Mouse (Mus musculus): ENCODE results near the gene Bcl2l13. TPM values are rescaled to one million over a fixed set of nuclear protein-coding genes. Genes with fewer than 3 reads are reported as not detected.
"Not testable (repeated sequence)": the region's sequence is repeated elsewhere in the genome, so short reads cannot be mapped to it uniquely, and the experiment has no call there.

Bcl2l13 gene
- polyA plus RNA-seq, 1 experiment from 2014 or later = 33.1 TPM

GRCm38 (mm10) chr6:120924791-120925321 is 88.8 kb downstream of the Bcl2l13 start:
- H3K27ac ChIP-seq (replicated peaks; ENCODE audit: low read depth, low read length); H3K27me3 ChIP-seq (ENCODE audit: control insufficient read depth, insufficient read depth, low read length); H3K36me3 ChIP-seq (ENCODE audit: control insufficient read depth, insufficient read depth, low read length); H3K4me1 ChIP-seq (ENCODE audit: control insufficient read depth, insufficient read depth, low read length); H3K4me2 ChIP-seq (ENCODE audit: low read length); H3K9ac ChIP-seq (replicated peaks; ENCODE audit: low read length); DNase-seq; H3K4me3 ChIP-seq (replicated peaks; ENCODE audit: low read depth, low read length); ATAC-seq (ENCODE audit: low FRiP score, low TSS enrichment); H3K9me3 ChIP-seq (ENCODE audit: control insufficient read depth, low read length): not testable (repeated sequence)
- WGBS = 84% methylated on average over 2 of the region's 2 CpGs

- Histone ChIP-seq H3K4me2 (ENCODE audit: low read length) (no peak overlapping the region), H3K27ac (replicated peaks; ENCODE audit: low read depth, low read length) (no peak overlapping the region), H3K9ac (replicated peaks; ENCODE audit: low read length) (no peak overlapping the region), H3K4me1 (ENCODE audit: control insufficient read depth, insufficient read depth, low read length) (no peaks in the 10 kb centered on the region), H3K9me3 (ENCODE audit: control insufficient read depth, low read length) (no peaks in the 10 kb centered on the region), H3K27me3 (ENCODE audit: control insufficient read depth, insufficient read depth, low read length) (no peaks in the 10 kb centered on the region), H3K36me3 (ENCODE audit: control insufficient read depth, insufficient read depth, low read length) (peaks cover 13% of the 10 kb centered on the region), H3K4me3 (replicated peaks; ENCODE audit: low read depth, low read length) (no peak overlapping the region)
- ATAC-seq (ENCODE audit: low FRiP score, low TSS enrichment) (no peak), DNase-seq (no peak)
- WGBS = 64% methylated on average over 2 of the region's 2 CpGs
These were observed 90.9 kb downstream of the Bcl2l13 start for GRCm38 (mm10) chr6:120926880-120927279.

DNA sequence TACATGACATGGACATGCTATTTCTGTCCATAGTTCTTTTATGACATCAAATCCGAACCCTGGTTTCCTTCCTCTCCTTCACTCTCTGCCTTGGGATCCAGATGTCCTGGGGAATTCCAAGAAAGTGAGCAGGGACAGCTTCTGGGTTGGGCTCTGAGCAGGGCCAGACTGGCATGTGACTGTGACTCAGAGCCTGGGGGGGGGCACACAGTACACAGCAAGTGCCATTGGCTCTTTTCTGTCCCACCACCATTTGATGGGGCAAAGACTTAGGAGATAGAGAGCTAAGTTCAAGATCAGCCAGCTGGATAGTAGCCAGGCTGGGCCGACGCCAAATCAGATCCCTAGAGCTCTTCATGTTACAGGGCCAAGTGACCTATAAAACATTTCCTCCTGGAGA is 91.8 kb downstream of the Bcl2l13 start:
- Histone ChIP-seq H3K4me3 (replicated peaks; ENCODE audit: low read depth, low read length) (no peak overlapping the region), H3K27me3 (ENCODE audit: control insufficient read depth, insufficient read depth, low read length) (no peaks in the 10 kb centered on the region), H3K9me3 (ENCODE audit: control insufficient read depth, low read length) (no peaks in the 10 kb centered on the region), H3K36me3 (ENCODE audit: control insufficient read depth, insufficient read depth, low read length) (peaks cover 22% of the 10 kb centered on the region), H3K9ac (replicated peaks; ENCODE audit: low read length) (no peak overlapping the region), H3K4me1 (ENCODE audit: control insufficient read depth, insufficient read depth, low read length) (no peaks in the 10 kb centered on the region), H3K4me2 (ENCODE audit: low read length) (no peak overlapping the region), H3K27ac (replicated peaks; ENCODE audit: low read depth, low read length) (no peak overlapping the region)
- ATAC-seq (ENCODE audit: low FRiP score, low TSS enrichment) (no peak), DNase-seq (no peak)
- WGBS = 81% methylated on average over 3 of the region's 3 CpGs

- H3K4me3 ChIP-seq (replicated peaks; ENCODE audit: low read depth, low read length) = no peak overlapping the region
- H3K9ac ChIP-seq (replicated peaks; ENCODE audit: low read length) = no peak overlapping the region
- peaks cover 39% of the 10 kb centered on the region for H3K36me3 ChIP-seq (ENCODE audit: control insufficient read depth, insufficient read depth, low read length)
- no peak overlapping the region for H3K27ac ChIP-seq (replicated peaks; ENCODE audit: low read depth, low read length)
- H3K9me3 ChIP-seq (ENCODE audit: control insufficient read depth, low read length) = no peaks in the 10 kb centered on the region
- ATAC-seq (ENCODE audit: low FRiP score, low TSS enrichment) (no peak), DNase-seq (no peak)
- WGBS = 83% methylated on average over 1 of the region's 1 CpGs
- H3K27me3 ChIP-seq (ENCODE audit: control insufficient read depth, insufficient read depth, low read length) = no peaks in the 10 kb centered on the region
- no peak overlapping the region for H3K4me2 ChIP-seq (ENCODE audit: low read length)
- H3K4me1 ChIP-seq (ENCODE audit: control insufficient read depth, insufficient read depth, low read length) = no peaks in the 10 kb centered on the region
These were observed 93.4 kb downstream of the Bcl2l13 start for GRCm38 (mm10) chr6:120929421-120929820.

- Histone ChIP-seq H3K27ac (replicated peaks; ENCODE audit: low read depth, low read length) (no peak overlapping the region), H3K9me3 (ENCODE audit: control insufficient read depth, low read length) (no peaks in the 10 kb centered on the region), H3K9ac (replicated peaks; ENCODE audit: low read length) (no peak overlapping the region), H3K27me3 (ENCODE audit: control insufficient read depth, insufficient read depth, low read length) (no peaks in the 10 kb centered on the region), H3K4me2 (ENCODE audit: low read length) (no peak overlapping the region), H3K36me3 (ENCODE audit: control insufficient read depth, insufficient read depth, low read length) (peaks cover 47% of the 10 kb centered on the region), H3K4me1 (ENCODE audit: control insufficient read depth, insufficient read depth, low read length) (no peaks in the 10 kb centered on the region), H3K4me3 (replicated peaks; ENCODE audit: low read depth, low read length) (no peak overlapping the region)
- 93% methylated on average over 6 of the region's 6 CpGs for WGBS
- no peak for ATAC-seq (ENCODE audit: low FRiP score, low TSS enrichment)
- no peak for DNase-seq
These were observed 94.7 kb downstream of the Bcl2l13 start for GRCm38 (mm10) chr6:120930450-120931306.

GRCm38 (mm10) chr6:120932597-120932996 is 96.6 kb downstream of the Bcl2l13 start:
- 94% methylated on average over 12 of the region's 12 CpGs for WGBS
- Histone ChIP-seq H3K27me3 (ENCODE audit: control insufficient read depth, insufficient read depth, low read length) (no peaks in the 10 kb centered on the region), H3K9ac (replicated peaks; ENCODE audit: low read length) (no peak overlapping the region), H3K4me3 (replicated peaks; ENCODE audit: low read depth, low read length) (no peak overlapping the region), H3K9me3 (ENCODE audit: control insufficient read depth, low read length) (no peaks in the 10 kb centered on the region), H3K4me2 (ENCODE audit: low read length) (no peak overlapping the region), H3K4me1 (ENCODE audit: control insufficient read depth, insufficient read depth, low read length) (no peaks in the 10 kb centered on the region), H3K27ac (replicated peaks; ENCODE audit: low read depth, low read length) (no peak overlapping the region), H3K36me3 (ENCODE audit: control insufficient read depth, insufficient read depth, low read length) (peaks cover 47% of the 10 kb centered on the region)
- DNase-seq = no peak
- ATAC-seq (ENCODE audit: low FRiP score, low TSS enrichment) = no peak

GRCm38 (mm10) chr6:120933670-120934069 is 97.7 kb downstream of the Bcl2l13 start:
- WGBS = 95% methylated on average over 7 of the region's 7 CpGs

GRCm38 (mm10) chr6:120934176-120934575 is 98.2 kb downstream of the Bcl2l13 start:
- no peak for ATAC-seq (ENCODE audit: low FRiP score, low TSS enrichment)
- Histone ChIP-seq H3K4me2 (ENCODE audit: low read length) (no peak overlapping the region), H3K9ac (replicated peaks; ENCODE audit: low read length) (no peak overlapping the region), H3K4me3 (replicated peaks; ENCODE audit: low read depth, low read length) (no peak overlapping the region), H3K27ac (replicated peaks; ENCODE audit: low read depth, low read length) (no peak overlapping the region), H3K27me3 (ENCODE audit: control insufficient read depth, insufficient read depth, low read length) (no peaks in the 10 kb centered on the region), H3K36me3 (ENCODE audit: control insufficient read depth, insufficient read depth, low read length) (peaks cover 39% of the 10 kb centered on the region), H3K4me1 (ENCODE audit: control insufficient read depth, insufficient read depth, low read length) (no peaks in the 10 kb centered on the region), H3K9me3 (ENCODE audit: control insufficient read depth, low read length) (no peaks in the 10 kb centered on the region)
- WGBS = 79% methylated on average over 4 of the region's 4 CpGs
- DNase-seq = no peak

More at GRCm38 (mm10) chr6:120933670-120934069, 97.7 kb downstream of the Bcl2l13 start:
- ATAC-seq (ENCODE audit: low FRiP score, low TSS enrichment) (no peak), DNase-seq (no peak)
- Histone ChIP-seq H3K9ac (replicated peaks; ENCODE audit: low read length) (no peak overlapping the region), H3K4me3 (replicated peaks; ENCODE audit: low read depth, low read length) (no peak overlapping the region), H3K27ac (replicated peaks; ENCODE audit: low read depth, low read length) (no peak overlapping the region), H3K4me1 (ENCODE audit: control insufficient read depth, insufficient read depth, low read length) (no peaks in the 10 kb centered on the region), H3K4me2 (ENCODE audit: low read length) (no peak overlapping the region), H3K36me3 (ENCODE audit: control insufficient read depth, insufficient read depth, low read length) (peaks cover 44% of the 10 kb centered on the region), H3K27me3 (ENCODE audit: control insufficient read depth, insufficient read depth, low read length) (no peaks in the 10 kb centered on the region), H3K9me3 (ENCODE audit: control insufficient read depth, low read length) (no peaks in the 10 kb centered on the region)

- peaks cover 40% of the 10 kb centered on the region for H3K36me3 ChIP-seq (ENCODE audit: control insufficient read depth, insufficient read depth, low read length)
- H3K27me3 ChIP-seq (ENCODE audit: control insufficient read depth, insufficient read depth, low read length) = no peaks in the 10 kb centered on the region
- no peaks in the 10 kb centered on the region for H3K9me3 ChIP-seq (ENCODE audit: control insufficient read depth, low read length)
- DNase-seq (no peak), ATAC-seq (ENCODE audit: low FRiP score, low TSS enrichment) (no peak)
- H3K4me3 ChIP-seq (replicated peaks; ENCODE audit: low read depth, low read length) = no peak overlapping the region
- WGBS = 87% methylated on average over 16 of the region's 16 CpGs
- H3K27ac ChIP-seq (replicated peaks; ENCODE audit: low read depth, low read length) = no peak overlapping the region
- H3K4me2 ChIP-seq (ENCODE audit: low read length) = no peak overlapping the region
- H3K4me1 ChIP-seq (ENCODE audit: control insufficient read depth, insufficient read depth, low read length) = no peaks in the 10 kb centered on the region
- no peak overlapping the region for H3K9ac ChIP-seq (replicated peaks; ENCODE audit: low read length)
These were observed 101.1 kb downstream of the Bcl2l13 start for GRCm38 (mm10) chr6:120937104-120937617.
